Mouse (Mus musculus): ENCODE results near the gene Ccm2l. TPM values are rescaled to one million over a fixed set of nuclear protein-coding genes. Genes with fewer than 3 reads are reported as not detected.

Ccm2l gene
- total and polyA plus RNA-seq, 3 experiments, result not detected

GRCm38 (mm10) chr2:153030422-153030821, 35.3 kb upstream of the Ccm2l start:
- H3K79me2 ChIP-seq (ENCODE audit: control insufficient read depth, insufficient read depth, low read length, poor library complexity), result no peaks in the 10 kb centered on the region
- DNase-seq (ENCODE audit: low read depth, low spot score), result no peak
- no peaks in the 10 kb centered on the region for H3K4me1 ChIP-seq (ENCODE audit: control insufficient read depth in 1 of 2, insufficient read depth in 2 of 2, low read length in 2 of 2)
- no peaks in the 10 kb centered on the region for H3K36me3 ChIP-seq (ENCODE audit: control insufficient read depth in 1 of 2, insufficient read depth in 2 of 2, low read length in 2 of 2)
- TF ChIP-seq TBP (IDR thresholded peaks at IDR 0.05; ENCODE audit: low read depth, low read length), result no peak
- no peak for TF ChIP-seq MEF2A (IDR thresholded peaks at IDR 0.05; ENCODE audit: extremely low read depth, insufficient replicate concordance, low read depth, low read length, poor library complexity, severe bottlenecking)
- TF ChIP-seq ZMIZ1 (IDR thresholded peaks at IDR 0.05; ENCODE audit: low read depth, low read length), result no peak
- TF ChIP-seq SIN3A (IDR thresholded peaks at IDR 0.05; ENCODE audit: low read length), result no peak
- TF ChIP-seq TCF12 (IDR thresholded peaks at IDR 0.05; ENCODE audit: low read depth, low read length), result no peak
- no peak for TF ChIP-seq CHD2 (IDR thresholded peaks at IDR 0.05; ENCODE audit: low read length)
- no peak for TF ChIP-seq MYC (IDR thresholded peaks at IDR 0.05; ENCODE audit: low read depth, low read length)
- no peak for TF ChIP-seq POLR2A (IDR thresholded peaks at IDR 0.05; ENCODE audit: control insufficient read depth in 1 of 2, insufficient read depth in 1 of 2, low read depth in 1 of 2, low read length in 2 of 2, poor library complexity in 1 of 2)
- no peak for TF ChIP-seq POLR2AphosphoS5 (IDR thresholded peaks at IDR 0.05; ENCODE audit: borderline replicate concordance, low read depth, low read length)
- TF ChIP-seq KAT2A (conservative IDR thresholded peaks at IDR 0.05; ENCODE audit: low read depth, low read length), result no peak
- TF ChIP-seq RAD21 (IDR thresholded peaks at IDR 0.05; ENCODE audit: low read depth, low read length), result no peak
- H3K9me3 ChIP-seq (replicated peaks; ENCODE audit: insufficient read depth, low read length), result no peaks in the 10 kb centered on the region
- H3K27me3 ChIP-seq (ENCODE audit: control insufficient read depth in 1 of 2, insufficient read depth in 2 of 2, low read length in 2 of 2), result peaks cover 0 to 12% of the 10 kb centered on the region in 2 experiments
- no peak overlapping the region for H3K4me3 ChIP-seq (ENCODE audit: control insufficient read depth in 1 of 2, insufficient read depth in 1 of 2, low read depth in 2 of 2, low read length in 2 of 2)
- no peak overlapping the region for H3K9ac ChIP-seq (ENCODE audit: control insufficient read depth, low read depth, low read length, poor library complexity, severe bottlenecking)
- H3K27ac ChIP-seq (ENCODE audit: control insufficient read depth, low read depth, low read length), result no peak overlapping the region

DNA sequence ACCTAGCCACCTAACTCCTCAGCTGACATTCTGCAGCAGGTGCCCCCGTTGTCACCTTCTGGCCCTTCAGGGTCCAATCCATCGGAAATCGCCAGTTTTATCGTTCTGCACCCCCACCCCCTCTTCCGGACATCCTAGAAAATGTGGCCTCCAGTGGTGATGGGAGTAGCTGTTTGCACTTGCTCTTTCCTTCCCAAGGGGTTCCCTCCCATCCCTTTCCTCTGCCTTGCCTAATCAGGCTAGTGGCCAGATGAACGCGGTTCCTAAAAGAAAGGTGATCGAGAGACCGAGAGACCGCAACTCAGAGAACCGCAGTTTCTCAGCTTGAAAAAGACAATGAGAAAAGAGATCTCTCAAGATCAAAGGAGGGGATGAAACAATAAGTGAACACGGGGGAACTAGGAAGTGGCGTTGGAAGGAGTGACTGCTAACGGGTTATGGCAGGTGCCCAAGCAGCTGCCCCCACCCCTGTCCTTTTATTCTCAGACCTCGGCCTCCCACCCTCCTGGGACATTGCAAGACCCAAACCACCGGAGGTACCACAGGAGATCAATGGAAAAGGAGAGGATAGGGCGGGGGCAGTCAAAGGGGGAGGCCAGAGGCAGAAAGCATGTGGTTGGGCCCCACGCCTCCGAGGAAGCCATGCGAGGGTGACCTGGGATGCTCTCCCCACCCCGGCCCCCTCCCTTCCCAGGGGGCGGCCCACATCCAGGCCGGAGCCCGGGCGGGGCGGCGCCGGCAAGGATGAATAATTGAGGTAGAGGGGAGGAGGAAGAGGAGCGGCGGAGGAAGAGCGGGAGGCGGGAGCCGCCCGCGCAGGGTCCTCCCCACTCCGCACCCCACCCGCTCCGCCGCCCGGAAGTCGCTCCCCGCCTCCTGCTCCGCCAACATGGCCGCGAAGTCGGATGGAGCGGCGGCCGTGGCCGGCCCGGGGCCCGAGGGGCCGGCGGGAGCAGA, 34.4 kb upstream of the Ccm2l start, which contains the start of gene Xkr7:
Gene Xkr7 (plus strand): TSS at position 727 of the 957 bp plus-strand sequence.
- H3K4me3 ChIP-seq (ENCODE audit: control insufficient read depth in 1 of 2, insufficient read depth in 1 of 2, low read depth in 2 of 2, low read length in 2 of 2), result no peak within 1 kb of the TSS
- H3K27me3 ChIP-seq (ENCODE audit: control insufficient read depth in 1 of 2, insufficient read depth in 2 of 2, low read length in 2 of 2), result peaks cover 0 to 12% of the 10 kb centered on the region in 2 experiments; a peak in 3 of 4 replicates

More for the DNA sequence above, 34.4 kb upstream of the Ccm2l start, which contains the start of gene Xkr7:
- H3K9me3 ChIP-seq (replicated peaks; ENCODE audit: insufficient read depth, low read length), result no peaks in the 10 kb centered on the region
- H3K36me3 ChIP-seq (ENCODE audit: control insufficient read depth in 1 of 2, insufficient read depth in 2 of 2, low read length in 2 of 2), result no peaks in the 10 kb centered on the region
- TF ChIP-seq CHD2 (IDR thresholded peaks at IDR 0.05; ENCODE audit: low read length) (no peak), SIN3A (IDR thresholded peaks at IDR 0.05; ENCODE audit: low read length) (no peak), ZC3H11A (IDR thresholded peaks at IDR 0.05; ENCODE audit: low read depth, low read length) (no peak), POLR2AphosphoS2 (IDR thresholded peaks at IDR 0.05; ENCODE audit: low read length) (no peak), SMC3 (IDR thresholded peaks at IDR 0.05; ENCODE audit: low read depth, low read length) (no peak), CTCF (IDR thresholded peaks at IDR 0.05 in 2 of 3, conservative IDR thresholded peaks at IDR 0.05 in 1 of 3; ENCODE audit: control insufficient read depth in 1 of 3, insufficient read depth in 1 of 3, low read depth in 2 of 3, low read length in 3 of 3, poor library complexity in 1 of 3, severe bottlenecking in 1 of 3) (no peak), CHD1 (IDR thresholded peaks at IDR 0.05; ENCODE audit: low read depth, low read length) (no peak), TCF12 (IDR thresholded peaks at IDR 0.05; ENCODE audit: low read depth, low read length) (no peak), TAL1 (IDR thresholded peaks at IDR 0.05; ENCODE audit: low read length) (no peak), MAFK (IDR thresholded peaks at IDR 0.05; ENCODE audit: borderline replicate concordance, low read depth, low read length) (no peak), POLR2A (IDR thresholded peaks at IDR 0.05; ENCODE audit: control insufficient read depth in 1 of 2, insufficient read depth in 1 of 2, low read depth in 1 of 2, low read length in 2 of 2, poor library complexity in 1 of 2) (no peak), UBTF (IDR thresholded peaks at IDR 0.05; ENCODE audit: borderline replicate concordance, insufficient read depth, low read depth, low read length) (no peak), USF1 (IDR thresholded peaks at IDR 0.05; ENCODE audit: low read depth, low read length) (no peak), MAZ (IDR thresholded peaks at IDR 0.05; ENCODE audit: low read depth, low read length) (no peak)
- H3K27ac ChIP-seq (ENCODE audit: control insufficient read depth, low read depth, low read length), result no peak within 1 kb of the TSS
- no peaks in the 10 kb centered on the region for H3K4me1 ChIP-seq (ENCODE audit: control insufficient read depth in 1 of 2, insufficient read depth in 2 of 2, low read length in 2 of 2)
- no peak within 1 kb of the TSS for H3K9ac ChIP-seq (ENCODE audit: control insufficient read depth, low read depth, low read length, poor library complexity, severe bottlenecking)
- no peak for DNase-seq (ENCODE audit: low read depth, low spot score)
- H3K79me2 ChIP-seq (ENCODE audit: control insufficient read depth, insufficient read depth, low read length, poor library complexity), result no peaks in the 10 kb centered on the region
